Comparison of ENCODE assay signal across 8 mouse cellular contexts in genomic region chr12:98747380-98747753, GRCm38 (mm10). TPM values are rescaled to one million over a fixed set of nuclear protein-coding genes. Genes with fewer than 3 reads are reported as not detected.
DNase-seq lines count a peak whose midpoint lies in the region; ATAC-seq and TF ChIP-seq lines count a peak whose summit lies in the region.

No protein-coding gene starts in this region.

- H3K4me3 ChIP-seq in lung, embryonic 15.5 days: peak overlapping the region; percentile 86
- peak overlapping the region; percentile 88 for H3K4me3 ChIP-seq in bone marrow macrophage, adult 2 months (ENCODE audit: insufficient read depth, low read length)
- H3K4me3 ChIP-seq in forebrain, embryonic 16.5 days (replicated peaks; ENCODE audit: low read length): peak overlapping the region; percentile 89
- H3K4me3 ChIP-seq in liver, embryonic 14.5 days (ENCODE audit: insufficient read depth in 1 of 2, low read depth in 2 of 2, low read length in 2 of 2): peak overlapping the region; percentile 95 to 99

- peak; percentile 8; the same call in 1 of the 2 replicates for ATAC-seq in lung, embryonic 15.5 days (ENCODE audit: borderline replicate concordance, extremely low read depth, low FRiP score, low TSS enrichment)
- ATAC-seq in forebrain, embryonic 16.5 days: peak; percentile 36
- ATAC-seq in liver, embryonic 14.5 days (ENCODE audit: insufficient read depth): peak; percentile 14; the same call in 1 of the 2 replicates

- TF ChIP-seq CTCF in bone marrow macrophage, adult 2 months (IDR thresholded peaks at IDR 0.05; ENCODE audit: low read depth, low read length): no peak
- no peak for TF ChIP-seq CTCF in liver, embryonic 14.5 days (IDR thresholded peaks at IDR 0.05; ENCODE audit: low read depth)

- H3K27ac ChIP-seq in lung, embryonic 15.5 days: peak overlapping the region; percentile 92
- peak overlapping the region; percentile 52; the same call in 1 of the 2 replicates for H3K27ac ChIP-seq in bone marrow macrophage, adult 2 months (ENCODE audit: insufficient read depth, low read depth, low read length)
- peak overlapping the region; percentile 91 for H3K27ac ChIP-seq in forebrain, embryonic 16.5 days (ENCODE audit: low read length)
- peak overlapping the region; percentile 68 for H3K27ac ChIP-seq in liver, embryonic 14.5 days

- peak overlapping the region; percentile 60 for H3K4me2 ChIP-seq in lung, embryonic 15.5 days
- H3K4me2 ChIP-seq in forebrain, embryonic 16.5 days (ENCODE audit: low read length): peak overlapping the region; percentile 79
- H3K4me2 ChIP-seq in liver, embryonic 14.5 days (ENCODE audit: low read depth): peak overlapping the region; percentile 89

- no peak for DNase-seq in lung, postnatal 25 days (ENCODE audit: low spot score)
- DNase-seq in liver, embryonic 14.5 days (ENCODE audit: low read depth in 3 of 3, low spot score in 3 of 3): no peak
- peak; percentile 25 for DNase-seq in testis, postnatal 14 days (ENCODE audit: low spot score)
- DNase-seq in frontal cortex, postnatal 14 days (ENCODE audit: low spot score in 2 of 2): no peak
- DNase-seq in gastrocnemius, postnatal 14 days: no peak

- TF ChIP-seq POLR2A in bone marrow macrophage, adult 2 months (IDR thresholded peaks at IDR 0.05; ENCODE audit: borderline replicate concordance, low read depth, low read length): no peak

- no peaks in the 10 kb centered on the region for H3K9me3 ChIP-seq in lung, embryonic 15.5 days
- H3K9me3 ChIP-seq in forebrain, embryonic 16.5 days (ENCODE audit: control insufficient read depth, low read length): no peaks in the 10 kb centered on the region
- no peaks in the 10 kb centered on the region for H3K9me3 ChIP-seq in liver, embryonic 14.5 days (ENCODE audit: control insufficient read depth, low read length)

- 2% methylated on average over 14 of the region's 14 CpGs for WGBS in lung, embryonic 15.5 days
- WGBS in forebrain, embryonic 16.5 days: 2% methylated on average over 8 of the region's 14 CpGs
- under 1% methylated on average over 14 of the region's 14 CpGs for WGBS in liver, embryonic 14.5 days (ENCODE audit: insufficient replicate concordance)

- H3K9ac ChIP-seq in lung, embryonic 15.5 days: peak overlapping the region; percentile 95
- peak overlapping the region; percentile 94 for H3K9ac ChIP-seq in forebrain, embryonic 16.5 days (replicated peaks; ENCODE audit: low read depth, low read length)
- H3K9ac ChIP-seq in liver, embryonic 14.5 days (replicated peaks): peak overlapping the region; percentile 88

- no peaks in the 10 kb centered on the region for H3K27me3 ChIP-seq in lung, embryonic 15.5 days
- no peaks in the 10 kb centered on the region for H3K27me3 ChIP-seq in forebrain, embryonic 16.5 days (replicated peaks; ENCODE audit: control insufficient read depth, insufficient read depth, low read length)
- no peaks in the 10 kb centered on the region for H3K27me3 ChIP-seq in liver, embryonic 14.5 days (ENCODE audit: control insufficient read depth, insufficient read depth, low read length)

- intact Hi-C loops in gastrocnemius, postnatal 14 days (cut with DNase I; ENCODE audit: low total_unique reads): no loop called here

- peaks cover 17% of the 10 kb centered on the region for H3K4me1 ChIP-seq in lung, embryonic 15.5 days
- peaks cover 11% of the 10 kb centered on the region; the same call in 1 of the 2 replicates for H3K4me1 ChIP-seq in bone marrow macrophage, adult 2 months (ENCODE audit: control insufficient read depth, insufficient read depth, low read length)
- peaks cover 27% of the 10 kb centered on the region for H3K4me1 ChIP-seq in forebrain, embryonic 16.5 days (replicated peaks; ENCODE audit: control insufficient read depth, insufficient read depth, low read length)
- peaks cover 7% of the 10 kb centered on the region in 2 experiments; a peak in 2 of 4 replicates for H3K4me1 ChIP-seq in liver, embryonic 14.5 days (replicated peaks; ENCODE audit: control insufficient read depth in 2 of 2, insufficient read depth in 2 of 2, low read length in 1 of 2)

- TF ChIP-seq EP300 in liver, embryonic 14.5 days (IDR thresholded peaks at IDR 0.05; ENCODE audit: low read depth): no peak

- no peaks in the 10 kb centered on the region; the same call in none of the 2 replicates for H3K36me3 ChIP-seq in lung, embryonic 15.5 days
- no peaks in the 10 kb centered on the region for H3K36me3 ChIP-seq in forebrain, embryonic 16.5 days (ENCODE audit: control insufficient read depth, insufficient read depth)
- peaks cover 4% of the 10 kb centered on the region; the same call in 1 of the 2 replicates for H3K36me3 ChIP-seq in liver, embryonic 14.5 days (replicated peaks; ENCODE audit: control insufficient read depth, insufficient read depth, low read depth)

RNA-seq across cellular contexts. Expression of gene Zc3h14, which starts 0.6 kb away (rescaled TPM):
- 127 and 128 TPM in 2 replicates for polyA plus RNA-seq in lung, embryonic 15.5 days (2015; fragmentation: Nextera tagmentation; extraction: Ambion mirVana)
- 59.5 and 76.4 TPM in 2 replicates for polyA plus RNA-seq in bone marrow macrophage, adult 2 months (2012; ENCODE audit: insufficient read depth, insufficient read length, missing spikeins)
- polyA plus RNA-seq in forebrain, embryonic 16.5 days (2015; fragmentation: Nextera tagmentation; extraction: Ambion mirVana): 127 and 136 TPM in 2 replicates
- 25.5 and 35.1 TPM in 2 replicates for polyA plus RNA-seq in liver, embryonic 14.5 days (2012; rRNA removed)
- polyA plus RNA-seq in liver, embryonic 14.5 days (2014; fragmentation: Nextera tagmentation; extraction: Ambion mirVana): 36.9 and 42.4 TPM in 2 replicates
- 10 to 100 TPM; 39.7 to 41.8 TPM for total RNA-seq in gastrocnemius, postnatal 14 days (2021)

RNA-seq across cellular contexts. Expression of gene Ptpn21, which starts 10.2 kb away (rescaled TPM):
- polyA plus RNA-seq in lung, embryonic 15.5 days (2015; fragmentation: Nextera tagmentation; extraction: Ambion mirVana): 9.6 and 11.6 TPM in 2 replicates
- polyA plus RNA-seq in bone marrow macrophage, adult 2 months (2012; ENCODE audit: insufficient read depth, insufficient read length, missing spikeins): 4.4 and 6.0 TPM in 2 replicates
- polyA plus RNA-seq in forebrain, embryonic 16.5 days (2015; fragmentation: Nextera tagmentation; extraction: Ambion mirVana): 5.4 and 5.5 TPM in 2 replicates
- 1.6 and 1.9 TPM in 2 replicates for polyA plus RNA-seq in liver, embryonic 14.5 days (2012; rRNA removed)
- 2.3 and 2.4 TPM in 2 replicates for polyA plus RNA-seq in liver, embryonic 14.5 days (2014; fragmentation: Nextera tagmentation; extraction: Ambion mirVana)
- 10 to 100 TPM; 20.4 to 28.1 TPM for total RNA-seq in gastrocnemius, postnatal 14 days (2021)
